Mouse (Mus musculus): Measurements from ENCODE around the gene Frmd4b. TPM values are rescaled to one million over a fixed set of nuclear protein-coding genes. Genes with fewer than 3 reads are reported as not detected.

Frmd4b gene
- polyA plus RNA-seq, 2 experiments: 5.7 to 6.4 TPM

- 63% methylated on average over 5 of the region's 5 CpGs for WGBS (ENCODE audit: insufficient replicate concordance)
- DNase-seq (ENCODE audit: low read depth in 3 of 3, low spot score in 3 of 3) (no peak), ATAC-seq (ENCODE audit: insufficient read depth) (no peak)
- Histone ChIP-seq H3K4me3 (ENCODE audit: insufficient read depth in 1 of 2, low read depth in 2 of 2, low read length in 2 of 2) (no peak overlapping the region), H3K9me3 (ENCODE audit: control insufficient read depth, low read length) (no peaks in the 10 kb centered on the region), H3K27me3 (ENCODE audit: control insufficient read depth, insufficient read depth, low read length) (no peaks in the 10 kb centered on the region), H3K27ac (no peak overlapping the region), H3K4me2 (ENCODE audit: low read depth) (no peak overlapping the region), H3K36me3 (replicated peaks; ENCODE audit: control insufficient read depth, insufficient read depth, low read depth) (no peaks in the 10 kb centered on the region), H3K4me1 (replicated peaks; ENCODE audit: control insufficient read depth in 2 of 2, insufficient read depth in 2 of 2, low read length in 1 of 2) (peaks cover 0 to 16% of the 10 kb centered on the region in 2 experiments; a peak in 2 of 4 replicates), H3K9ac (replicated peaks) (no peak overlapping the region)
- TF ChIP-seq EP300 (IDR thresholded peaks at IDR 0.05; ENCODE audit: low read depth) (no peak), CTCF (IDR thresholded peaks at IDR 0.05; ENCODE audit: low read depth) (no peak)
Observed at GRCm38 (mm10) chr6:97516941-97517340, 100.4 kb downstream of the Frmd4b start.

- 46% methylated on average over 8 of the region's 8 CpGs for WGBS (ENCODE audit: insufficient replicate concordance)
- Histone ChIP-seq H3K4me3 (ENCODE audit: insufficient read depth in 1 of 2, low read depth in 2 of 2, low read length in 2 of 2) (no peak overlapping the region), H3K27me3 (ENCODE audit: control insufficient read depth, insufficient read depth, low read length) (no peaks in the 10 kb centered on the region), H3K4me2 (ENCODE audit: low read depth) (no peak overlapping the region), H3K4me1 (replicated peaks; ENCODE audit: control insufficient read depth in 2 of 2, insufficient read depth in 2 of 2, low read length in 1 of 2) (peaks cover 0 to 2% of the 10 kb centered on the region in 2 experiments; a peak in 1 of 4 replicates), H3K36me3 (replicated peaks; ENCODE audit: control insufficient read depth, insufficient read depth, low read depth) (no peaks in the 10 kb centered on the region), H3K9me3 (ENCODE audit: control insufficient read depth, low read length) (no peaks in the 10 kb centered on the region), H3K9ac (replicated peaks) (no peak overlapping the region), H3K27ac (no peak overlapping the region)
- ATAC-seq (ENCODE audit: insufficient read depth): no peak
- DNase-seq (ENCODE audit: low read depth in 3 of 3, low spot score in 3 of 3): no peak
- TF ChIP-seq EP300 (IDR thresholded peaks at IDR 0.05; ENCODE audit: low read depth): no peak
- no peak for TF ChIP-seq CTCF (IDR thresholded peaks at IDR 0.05; ENCODE audit: low read depth)
Observed at GRCm38 (mm10) chr6:97510771-97511170, 106.6 kb downstream of the Frmd4b start.

- no peak overlapping the region for H3K4me3 ChIP-seq (ENCODE audit: insufficient read depth in 1 of 2, low read depth in 2 of 2, low read length in 2 of 2)
- H3K27ac ChIP-seq: no peak overlapping the region
- peaks cover 0 to 6% of the 10 kb centered on the region in 2 experiments; a peak in 2 of 4 replicates for H3K4me1 ChIP-seq (replicated peaks; ENCODE audit: control insufficient read depth in 2 of 2, insufficient read depth in 2 of 2, low read length in 1 of 2)
- no peak overlapping the region for H3K4me2 ChIP-seq (ENCODE audit: low read depth)
- ATAC-seq (ENCODE audit: insufficient read depth) (no peak), DNase-seq (ENCODE audit: low read depth in 3 of 3, low spot score in 3 of 3) (no peak)
- H3K36me3 ChIP-seq (replicated peaks; ENCODE audit: control insufficient read depth, insufficient read depth, low read depth): no peaks in the 10 kb centered on the region
- no peaks in the 10 kb centered on the region for H3K9me3 ChIP-seq (ENCODE audit: control insufficient read depth, low read length)
- no peak overlapping the region for H3K9ac ChIP-seq (replicated peaks)
- no peaks in the 10 kb centered on the region for H3K27me3 ChIP-seq (ENCODE audit: control insufficient read depth, insufficient read depth, low read length)
- TF ChIP-seq CTCF (IDR thresholded peaks at IDR 0.05; ENCODE audit: low read depth) (no peak), EP300 (IDR thresholded peaks at IDR 0.05; ENCODE audit: low read depth) (no peak)
- 66% methylated on average over 10 of the region's 10 CpGs for WGBS (ENCODE audit: insufficient replicate concordance)
Observed at GRCm38 (mm10) chr6:97509434-97509833, 107.9 kb downstream of the Frmd4b start.

- Histone ChIP-seq H3K9me3 (ENCODE audit: control insufficient read depth, low read length) (no peaks in the 10 kb centered on the region), H3K36me3 (replicated peaks; ENCODE audit: control insufficient read depth, insufficient read depth, low read depth) (no peaks in the 10 kb centered on the region), H3K4me2 (ENCODE audit: low read depth) (no peak overlapping the region), H3K4me3 (ENCODE audit: insufficient read depth in 1 of 2, low read depth in 2 of 2, low read length in 2 of 2) (no peak overlapping the region), H3K27me3 (ENCODE audit: control insufficient read depth, insufficient read depth, low read length) (no peaks in the 10 kb centered on the region), H3K4me1 (replicated peaks; ENCODE audit: control insufficient read depth in 2 of 2, insufficient read depth in 2 of 2, low read length in 1 of 2) (peaks cover 0 to 7% of the 10 kb centered on the region in 2 experiments; a peak in 2 of 4 replicates), H3K27ac (no peak overlapping the region), H3K9ac (replicated peaks) (no peak overlapping the region)
- DNase-seq (ENCODE audit: low read depth in 3 of 3, low spot score in 3 of 3): no peak
- WGBS (ENCODE audit: insufficient replicate concordance): 48% methylated on average over 6 of the region's 6 CpGs
- no peak for ATAC-seq (ENCODE audit: insufficient read depth)
- no peak for TF ChIP-seq CTCF (IDR thresholded peaks at IDR 0.05; ENCODE audit: low read depth)
- no peak for TF ChIP-seq EP300 (IDR thresholded peaks at IDR 0.05; ENCODE audit: low read depth)
Observed at GRCm38 (mm10) chr6:97508480-97508879, 108.9 kb downstream of the Frmd4b start.

- DNase-seq (ENCODE audit: low read depth in 3 of 3, low spot score in 3 of 3): no peak
- WGBS (ENCODE audit: insufficient replicate concordance): 76% methylated on average over 3 of the region's 3 CpGs
- Histone ChIP-seq H3K27me3 (ENCODE audit: control insufficient read depth, insufficient read depth, low read length) (no peaks in the 10 kb centered on the region), H3K27ac (no peak overlapping the region), H3K4me3 (ENCODE audit: insufficient read depth in 1 of 2, low read depth in 2 of 2, low read length in 2 of 2) (no peak overlapping the region), H3K36me3 (replicated peaks; ENCODE audit: control insufficient read depth, insufficient read depth, low read depth) (no peaks in the 10 kb centered on the region), H3K9ac (replicated peaks) (no peak overlapping the region), H3K4me1 (replicated peaks; ENCODE audit: control insufficient read depth in 2 of 2, insufficient read depth in 2 of 2, low read length in 1 of 2) (peaks cover 0 to 7% of the 10 kb centered on the region in 2 experiments; a peak in 2 of 4 replicates), H3K4me2 (ENCODE audit: low read depth) (no peak overlapping the region), H3K9me3 (ENCODE audit: control insufficient read depth, low read length) (no peaks in the 10 kb centered on the region)
- no peak for ATAC-seq (ENCODE audit: insufficient read depth)
- no peak for TF ChIP-seq CTCF (IDR thresholded peaks at IDR 0.05; ENCODE audit: low read depth)
- TF ChIP-seq EP300 (IDR thresholded peaks at IDR 0.05; ENCODE audit: low read depth): no peak
Observed at GRCm38 (mm10) chr6:97507893-97508292, 109.4 kb downstream of the Frmd4b start.

Data from liver, embryonic 14.5 days (tissue).